Mouse (Mus musculus): ENCODE results near the gene Ccl8.

GRCm38 (mm10) chr11:82066953-82067571, 47.9 kb upstream of the Ccl8 start:
- TF ChIP-seq CTCF (IDR thresholded peaks at IDR 0.05) (no peak), EP300 (IDR thresholded peaks at IDR 0.05) (no peak)
